Mouse (Mus musculus): ENCODE data around the gene Heatr4. TPM values are rescaled to one million over a fixed set of nuclear protein-coding genes. Genes with fewer than 3 reads are reported as not detected.

Heatr4 gene
- total and polyA plus RNA-seq, 2 experiments from 2014 or later: 0.04 TPM; not detected in 1

DNA sequence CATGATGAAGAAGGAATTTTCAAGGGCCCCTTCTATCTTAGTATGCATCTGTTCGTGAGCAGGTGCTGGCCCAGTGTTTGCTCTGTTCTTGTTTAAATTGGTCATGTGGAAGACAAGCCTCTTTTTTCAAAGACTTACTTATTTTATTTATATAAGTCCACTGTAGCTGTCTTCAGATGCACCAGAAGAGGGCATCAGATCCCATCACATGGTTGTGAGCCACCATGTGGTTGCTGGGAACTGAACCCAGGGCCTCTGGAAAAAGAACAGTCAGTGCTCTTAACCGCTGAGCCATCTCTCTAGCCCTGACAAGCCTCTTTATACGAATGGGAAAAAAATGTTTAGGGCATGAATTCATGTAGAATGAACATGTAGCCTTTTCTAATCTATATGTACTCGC, 4.7 kb upstream of the Heatr4 start:
- no peak for TF ChIP-seq CTCF (IDR thresholded peaks at IDR 0.05; ENCODE audit: low read depth)
- TF ChIP-seq EP300 (IDR thresholded peaks at IDR 0.05; ENCODE audit: low read depth): no peak
- peak overlapping the region; percentile 75 for H3K4me2 ChIP-seq (ENCODE audit: low read depth, low read length)
- H3K27me3 ChIP-seq (ENCODE audit: control insufficient read depth, insufficient read depth, low read length): no peaks in the 10 kb centered on the region

DNA sequence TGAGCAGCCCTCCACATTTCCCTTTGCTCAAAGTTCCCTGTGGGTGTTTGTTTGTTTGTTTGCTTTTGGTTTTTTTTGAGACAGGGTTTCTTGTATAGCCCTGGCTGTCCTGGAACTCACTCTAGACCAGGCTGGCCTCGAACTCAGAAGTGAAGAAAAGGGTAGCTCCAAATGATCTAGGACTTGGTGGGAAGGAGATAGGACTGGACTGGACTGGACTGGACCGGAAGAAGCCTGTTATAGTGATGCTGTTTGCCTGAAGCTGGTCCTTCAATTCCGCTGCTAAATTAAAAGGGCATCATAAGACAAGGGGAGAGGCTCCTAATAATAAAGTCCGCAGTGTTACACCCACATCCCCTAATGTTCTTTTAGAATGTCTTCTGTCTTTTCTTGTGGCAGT, 3.8 kb upstream of the Heatr4 start:
- Histone ChIP-seq H3K9ac (replicated peaks; ENCODE audit: low read depth, low read length) (peak overlapping the region; percentile 89), H3K27ac (ENCODE audit: low read depth) (peak overlapping the region; percentile 100), H3K4me2 (ENCODE audit: low read depth, low read length) (peak overlapping the region; percentile 75), H3K27me3 (ENCODE audit: control insufficient read depth, insufficient read depth, low read length) (no peaks in the 10 kb centered on the region), H3K4me1 (ENCODE audit: control insufficient read depth, insufficient read depth) (peaks cover 22% of the 10 kb centered on the region), H3K4me3 (ENCODE audit: low read depth, low read length) (peak overlapping the region; percentile 69), H3K9me3 (replicated peaks; ENCODE audit: control insufficient read depth, low read length) (no peaks in the 10 kb centered on the region), H3K36me3 (replicated peaks; ENCODE audit: control insufficient read depth, insufficient read depth, low read length) (peaks cover 15% of the 10 kb centered on the region; the same call in 1 of the 2 replicates)
- WGBS: 60% methylated on average over 4 of the region's 4 CpGs
- ATAC-seq (ENCODE audit: insufficient read depth, low read depth): no peak; the same call in 1 of the 2 replicates
- TF ChIP-seq EP300 (IDR thresholded peaks at IDR 0.05; ENCODE audit: low read depth) (no peak), CTCF (IDR thresholded peaks at IDR 0.05; ENCODE audit: low read depth) (no peak)
- peak; percentile 36 for DNase-seq (ENCODE audit: low spot score)

More for the DNA sequence above, 4.7 kb upstream of the Heatr4 start:
- H3K9me3 ChIP-seq (replicated peaks; ENCODE audit: control insufficient read depth, low read length): no peaks in the 10 kb centered on the region
- WGBS: 96% methylated on average over 4 of the region's 4 CpGs
- peaks cover 22% of the 10 kb centered on the region for H3K36me3 ChIP-seq (replicated peaks; ENCODE audit: control insufficient read depth, insufficient read depth, low read length)
- H3K9ac ChIP-seq (replicated peaks; ENCODE audit: low read depth, low read length): no peak overlapping the region
- peaks cover 22% of the 10 kb centered on the region for H3K4me1 ChIP-seq (ENCODE audit: control insufficient read depth, insufficient read depth)
- DNase-seq (ENCODE audit: low spot score) (no peak), ATAC-seq (ENCODE audit: insufficient read depth, low read depth) (no peak)
- H3K4me3 ChIP-seq (ENCODE audit: low read depth, low read length): peak overlapping the region; percentile 69; the same call in 1 of the 2 replicates
- no peak overlapping the region for H3K27ac ChIP-seq (ENCODE audit: low read depth)

DNA sequence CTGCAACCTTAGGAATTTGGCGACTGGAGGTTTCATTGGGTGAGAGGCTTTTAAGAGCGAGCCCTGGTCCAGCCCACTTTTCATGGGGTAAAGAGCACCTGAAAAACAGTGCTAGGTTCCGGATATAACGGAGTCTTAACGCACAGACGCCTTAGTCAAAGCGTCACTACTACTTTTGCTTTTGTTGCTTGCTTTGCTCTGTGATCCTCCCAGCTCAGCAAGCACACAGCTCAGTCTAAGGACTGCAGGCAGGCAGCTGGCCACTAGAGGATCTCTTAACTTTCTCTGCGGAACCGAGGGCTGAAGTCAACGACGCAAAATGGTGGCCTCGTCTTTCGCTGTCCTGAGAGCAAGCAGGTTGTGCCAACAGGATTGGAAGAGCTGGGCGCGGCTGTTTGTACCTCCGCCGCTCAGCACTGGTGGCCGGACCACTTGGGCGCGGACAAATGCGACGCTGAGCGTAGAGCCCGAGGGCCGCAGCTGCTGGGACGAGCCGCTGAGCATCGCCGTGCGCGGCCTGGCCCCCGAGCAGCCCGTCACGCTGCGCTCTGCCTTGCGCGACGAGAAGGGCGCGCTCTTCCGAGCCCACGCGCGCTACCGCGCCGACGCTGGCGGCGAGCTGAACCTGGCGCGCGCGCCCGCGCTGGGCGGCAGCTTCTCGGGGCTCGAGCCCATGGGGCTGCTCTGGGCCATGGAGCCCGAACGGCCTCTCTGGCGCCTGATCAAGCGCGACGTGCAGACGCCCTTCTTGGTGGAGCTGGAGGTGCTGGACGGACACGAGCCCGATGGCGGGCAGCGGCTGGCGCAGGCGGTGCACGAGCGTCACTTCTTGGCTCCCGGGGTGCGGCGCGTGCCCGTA, 3.2 kb upstream of the Heatr4 start, which contains the start of gene Acot2:
Gene Acot2 (plus strand): TSS at position 279 of the 859 bp plus-strand sequence.
- no peaks in the 10 kb centered on the region for H3K9me3 ChIP-seq (replicated peaks; ENCODE audit: control insufficient read depth, low read length)
- H3K4me2 ChIP-seq (ENCODE audit: low read depth, low read length): peak within 1 kb of the TSS; percentile 75
- H3K9ac ChIP-seq (replicated peaks; ENCODE audit: low read depth, low read length): peak within 1 kb of the TSS; percentile 89
- H3K36me3 ChIP-seq (replicated peaks; ENCODE audit: control insufficient read depth, insufficient read depth, low read length): 0 out of 2 replicates have a peak, but pooled peaks cover 11% of the 10 kb centered on the region
- WGBS: under 1% methylated on average over 76 of the region's 80 CpGs
- DNase-seq (ENCODE audit: low spot score): peak; percentile 90
- ATAC-seq (ENCODE audit: insufficient read depth, low read depth): peak; percentile 83
- TF ChIP-seq CTCF (IDR thresholded peaks at IDR 0.05; ENCODE audit: low read depth) (peak; percentile 57), EP300 (IDR thresholded peaks at IDR 0.05; ENCODE audit: low read depth) (0 out of 2 replicates have a peak, but pooled peaks have one; percentile 17)
- peak within 1 kb of the TSS; percentile 100 for H3K27ac ChIP-seq (ENCODE audit: low read depth)
- peaks cover 22% of the 10 kb centered on the region for H3K4me1 ChIP-seq (ENCODE audit: control insufficient read depth, insufficient read depth)
- peak within 1 kb of the TSS; percentile 69 for H3K4me3 ChIP-seq (ENCODE audit: low read depth, low read length)
- H3K27me3 ChIP-seq (ENCODE audit: control insufficient read depth, insufficient read depth, low read length): no peaks in the 10 kb centered on the region

DNA sequence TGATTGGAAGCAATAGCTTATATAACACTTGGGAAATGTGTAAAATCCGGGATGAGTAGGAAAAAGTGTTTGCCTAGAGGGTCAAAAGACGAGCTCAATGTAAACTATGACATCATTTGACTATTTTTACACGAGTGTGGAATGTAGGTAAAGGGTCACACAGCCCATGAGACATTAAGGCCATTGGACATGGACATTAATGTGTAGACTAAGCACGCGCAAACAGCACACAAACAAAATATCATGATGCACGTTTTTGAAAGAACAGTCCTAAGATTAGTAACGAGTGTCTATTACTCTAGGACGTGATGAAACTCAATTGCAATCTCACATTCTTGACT, 2.6 kb upstream of the Heatr4 start:
- TF ChIP-seq EP300 (IDR thresholded peaks at IDR 0.05; ENCODE audit: low read depth) (peak; percentile 84), CTCF (IDR thresholded peaks at IDR 0.05; ENCODE audit: low read depth) (no peak)
- whole genome bisulfite sequencing: 7% methylated on average over 8 of the region's 8 CpGs
- DNase-seq (ENCODE audit: low spot score) (peak; percentile 73), ATAC-seq (ENCODE audit: insufficient read depth, low read depth) (peak; percentile 73)
- Histone ChIP-seq H3K27ac (ENCODE audit: low read depth) (peak overlapping the region; percentile 100), H3K27me3 (ENCODE audit: control insufficient read depth, insufficient read depth, low read length) (no peaks in the 10 kb centered on the region), H3K4me2 (ENCODE audit: low read depth, low read length) (peak overlapping the region; percentile 75), H3K9ac (replicated peaks; ENCODE audit: low read depth, low read length) (peak overlapping the region; percentile 89; the same call in 1 of the 2 replicates), H3K9me3 (replicated peaks; ENCODE audit: control insufficient read depth, low read length) (no peaks in the 10 kb centered on the region), H3K4me3 (ENCODE audit: low read depth, low read length) (peak overlapping the region; percentile 69), H3K36me3 (replicated peaks; ENCODE audit: control insufficient read depth, insufficient read depth, low read length) (0 out of 2 replicates have a peak, but pooled peaks cover 11% of the 10 kb centered on the region), H3K4me1 (ENCODE audit: control insufficient read depth, insufficient read depth) (peaks cover 22% of the 10 kb centered on the region)

DNA sequence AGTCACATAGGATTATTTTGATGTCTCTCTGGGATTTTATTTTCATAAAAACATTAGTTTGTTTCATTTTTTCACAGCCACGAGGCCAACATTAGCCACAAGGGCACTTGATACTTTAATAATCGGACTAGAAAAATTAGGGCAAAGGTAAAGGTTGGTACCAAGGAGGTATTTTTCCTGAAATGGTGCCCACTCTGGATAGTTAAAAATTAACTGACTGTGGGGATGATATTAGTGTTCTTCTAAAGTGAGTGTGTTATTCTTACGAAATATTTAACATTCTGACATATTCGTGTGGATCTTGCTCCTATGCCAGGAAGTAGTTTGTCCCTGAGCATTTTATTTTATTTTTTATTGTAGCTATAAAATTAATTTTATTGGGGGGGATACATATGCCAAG, 3.0 kb downstream of the Heatr4 start:
- Histone ChIP-seq H3K9me3 (replicated peaks; ENCODE audit: control insufficient read depth, low read length) (no peaks in the 10 kb centered on the region), H3K27me3 (ENCODE audit: control insufficient read depth, insufficient read depth, low read length) (no peaks in the 10 kb centered on the region), H3K4me3 (ENCODE audit: low read depth, low read length) (no peak overlapping the region), H3K9ac (replicated peaks; ENCODE audit: low read depth, low read length) (no peak overlapping the region), H3K4me1 (ENCODE audit: control insufficient read depth, insufficient read depth) (peaks cover 8% of the 10 kb centered on the region), H3K36me3 (replicated peaks; ENCODE audit: control insufficient read depth, insufficient read depth, low read length) (no peaks in the 10 kb centered on the region), H3K27ac (ENCODE audit: low read depth) (no peak overlapping the region), H3K4me2 (ENCODE audit: low read depth, low read length) (no peak overlapping the region)
- TF ChIP-seq EP300 (IDR thresholded peaks at IDR 0.05; ENCODE audit: low read depth) (no peak), CTCF (IDR thresholded peaks at IDR 0.05; ENCODE audit: low read depth) (no peak)
- no peak for DNase-seq (ENCODE audit: low spot score)
- ATAC-seq (ENCODE audit: insufficient read depth, low read depth): no peak
- WGBS: 82% methylated on average over 4 of the region's 4 CpGs
